Mouse (Mus musculus): ENCODE measurements around the gene Bpi. TPM values are rescaled to one million over a fixed set of nuclear protein-coding genes. Genes with fewer than 3 reads are reported as not detected.
A peak's percentile ranks its signal among the peaks of the same experiment; 100 is the strongest.

Gene Bpi
- polyA plus RNA-seq, 1 experiment from 2014 or later = not detected

DNA sequence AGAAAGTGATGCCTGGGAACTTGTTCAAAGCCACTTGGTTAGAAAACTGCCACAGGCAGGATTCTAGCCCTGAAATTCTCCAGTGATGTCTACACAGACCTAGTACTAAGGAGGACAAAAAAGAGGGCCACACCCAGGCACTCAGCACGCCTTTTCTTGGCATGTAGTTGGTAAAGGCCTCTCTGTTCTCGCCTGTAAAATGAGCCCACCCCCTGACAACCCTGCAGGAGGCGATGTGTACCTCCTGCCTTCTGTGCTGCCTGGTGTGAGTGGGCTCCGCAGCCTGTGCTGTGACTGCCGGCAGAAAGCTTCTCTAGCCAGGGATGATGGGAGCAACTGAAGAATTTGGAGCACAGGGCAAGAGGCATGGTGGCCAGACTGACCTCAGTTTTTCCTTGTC is 50.4 kb downstream of the Bpi start:
- Histone ChIP-seq H3K27me3 (replicated peaks; ENCODE audit: insufficient read depth, low read length) (no peaks in the 10 kb centered on the region), H3K9ac (replicated peaks; ENCODE audit: low read depth) (no peak overlapping the region), H3K4me2 (replicated peaks; ENCODE audit: low read depth, low read length) (no peak overlapping the region), H3K9me3 (ENCODE audit: low read length) (no peaks in the 10 kb centered on the region), H3K4me1 (ENCODE audit: insufficient read depth, low read depth, low read length) (no peaks in the 10 kb centered on the region; the same call in 1 of the 2 replicates), H3K36me3 (ENCODE audit: insufficient read depth, low read length) (no peaks in the 10 kb centered on the region), H3K27ac (ENCODE audit: low read length) (no peak overlapping the region), H3K4me3 (ENCODE audit: low read depth, low read length) (no peak overlapping the region)
- ATAC-seq = 0 out of 2 replicates have a peak, but pooled peaks have one; percentile 8
- no peak for TF ChIP-seq EP300 (IDR thresholded peaks at IDR 0.05)
- TF ChIP-seq CTCF (IDR thresholded peaks at IDR 0.05) = peak; percentile 23
- 44% methylated on average over 5 of the region's 5 CpGs for WGBS
- DNase-seq (ENCODE audit: low spot score) = peak; percentile 33

- Histone ChIP-seq H3K4me1 (ENCODE audit: insufficient read depth, low read depth, low read length) (no peaks in the 10 kb centered on the region), H3K4me3 (ENCODE audit: low read depth, low read length) (no peak overlapping the region), H3K4me2 (replicated peaks; ENCODE audit: low read depth, low read length) (no peak overlapping the region), H3K27me3 (replicated peaks; ENCODE audit: insufficient read depth, low read length) (no peaks in the 10 kb centered on the region), H3K27ac (ENCODE audit: low read length) (no peak overlapping the region), H3K9ac (replicated peaks; ENCODE audit: low read depth) (no peak overlapping the region), H3K9me3 (ENCODE audit: low read length) (no peaks in the 10 kb centered on the region), H3K36me3 (ENCODE audit: insufficient read depth, low read length) (no peaks in the 10 kb centered on the region)
- no peak for ATAC-seq
- TF ChIP-seq CTCF (IDR thresholded peaks at IDR 0.05) (no peak), EP300 (IDR thresholded peaks at IDR 0.05) (no peak)
- DNase-seq (ENCODE audit: low spot score) = peak; percentile 4
- WGBS = 64% methylated on average over 1 of the region's 1 CpGs
Measured at GRCm38 (mm10) chr2:158313089-158313488, 55.2 kb downstream of the Bpi start.

DNA sequence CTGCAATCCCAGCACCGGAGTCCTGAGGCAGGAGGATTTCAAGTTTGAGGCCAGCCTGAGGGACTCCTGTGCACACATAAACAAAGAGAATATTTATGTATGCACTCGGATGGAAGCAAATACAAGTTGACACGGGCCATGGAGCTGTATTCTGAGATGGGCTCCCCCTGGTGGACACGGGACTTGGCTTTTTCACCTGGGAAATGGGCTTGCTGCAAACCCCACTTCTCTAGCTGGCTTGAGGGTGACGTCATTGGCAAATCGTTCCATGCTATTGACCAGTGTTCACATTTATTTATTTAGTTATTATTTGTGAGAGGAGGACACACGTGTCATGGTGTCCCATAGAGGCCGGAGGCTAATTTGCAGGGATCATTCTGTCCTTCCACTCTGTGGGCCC is 58.5 kb downstream of the Bpi start:
- Histone ChIP-seq H3K27me3 (replicated peaks; ENCODE audit: insufficient read depth, low read length) (no peaks in the 10 kb centered on the region), H3K9me3 (ENCODE audit: low read length) (no peaks in the 10 kb centered on the region), H3K4me3 (ENCODE audit: low read depth, low read length) (no peak overlapping the region), H3K36me3 (ENCODE audit: insufficient read depth, low read length) (no peaks in the 10 kb centered on the region), H3K9ac (replicated peaks; ENCODE audit: low read depth) (no peak overlapping the region), H3K4me1 (ENCODE audit: insufficient read depth, low read depth, low read length) (no peaks in the 10 kb centered on the region), H3K4me2 (replicated peaks; ENCODE audit: low read depth, low read length) (no peak overlapping the region), H3K27ac (ENCODE audit: low read length) (no peak overlapping the region)
- ATAC-seq (no peak), DNase-seq (ENCODE audit: low spot score) (no peak)
- TF ChIP-seq CTCF (IDR thresholded peaks at IDR 0.05) (peak; percentile 44), EP300 (IDR thresholded peaks at IDR 0.05) (no peak)
- 57% methylated on average over 8 of the region's 8 CpGs for WGBS

DNA sequence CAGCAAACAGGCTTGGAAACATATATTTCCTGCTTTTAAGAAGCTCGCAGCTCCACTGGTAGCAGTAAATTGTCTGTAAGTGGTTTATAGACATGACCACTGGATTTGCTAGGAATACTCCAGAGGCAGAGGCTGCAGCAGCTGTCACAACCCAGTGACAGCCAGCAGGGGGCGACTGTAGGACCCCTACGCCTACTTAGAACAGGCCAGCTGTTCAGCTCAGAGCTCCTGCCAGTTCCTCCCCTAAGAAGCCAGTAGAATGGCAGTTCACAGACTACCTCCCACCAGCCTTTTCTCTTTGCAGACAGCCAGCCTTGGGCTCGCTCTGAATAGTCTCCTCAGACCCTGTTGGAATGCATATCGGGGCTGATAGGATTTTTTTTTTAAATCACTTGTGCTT is 59.1 kb downstream of the Bpi start:
- Histone ChIP-seq H3K4me1 (ENCODE audit: insufficient read depth, low read depth, low read length) (no peaks in the 10 kb centered on the region), H3K9ac (replicated peaks; ENCODE audit: low read depth) (no peak overlapping the region), H3K4me3 (ENCODE audit: low read depth, low read length) (no peak overlapping the region), H3K27me3 (replicated peaks; ENCODE audit: insufficient read depth, low read length) (no peaks in the 10 kb centered on the region), H3K36me3 (ENCODE audit: insufficient read depth, low read length) (no peaks in the 10 kb centered on the region), H3K9me3 (ENCODE audit: low read length) (no peaks in the 10 kb centered on the region), H3K4me2 (replicated peaks; ENCODE audit: low read depth, low read length) (no peak overlapping the region), H3K27ac (ENCODE audit: low read length) (no peak overlapping the region)
- no peak for TF ChIP-seq EP300 (IDR thresholded peaks at IDR 0.05)
- TF ChIP-seq CTCF (IDR thresholded peaks at IDR 0.05) = peak; percentile 77
- DNase-seq (ENCODE audit: low spot score) = peak; percentile 81
- 19% methylated on average over 5 of the region's 5 CpGs for WGBS
- ATAC-seq = peak; percentile 62

DNA sequence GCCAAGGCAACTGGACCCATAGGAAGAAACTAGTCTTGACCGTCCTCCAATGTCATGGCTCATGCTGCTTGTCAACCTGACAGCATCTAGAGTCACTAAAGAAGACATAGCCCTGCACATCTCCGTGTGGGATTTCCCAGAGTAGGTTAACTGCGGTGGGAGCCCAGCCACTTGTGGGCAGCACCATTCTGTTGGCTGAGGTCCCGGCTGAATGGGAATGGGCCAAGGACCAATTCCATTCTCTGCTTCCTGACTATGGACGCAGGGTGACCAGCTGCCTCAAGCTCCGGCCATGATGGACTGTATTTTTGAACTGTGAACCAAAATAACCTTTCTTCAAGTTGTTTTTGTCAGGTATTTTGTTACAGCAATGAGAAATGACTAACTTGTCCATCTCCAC is 63.7 kb downstream of the Bpi start:
- Histone ChIP-seq H3K36me3 (ENCODE audit: insufficient read depth, low read length) (no peaks in the 10 kb centered on the region), H3K9me3 (ENCODE audit: low read length) (no peaks in the 10 kb centered on the region), H3K4me1 (ENCODE audit: insufficient read depth, low read depth, low read length) (no peaks in the 10 kb centered on the region), H3K9ac (replicated peaks; ENCODE audit: low read depth) (no peak overlapping the region), H3K27ac (ENCODE audit: low read length) (no peak overlapping the region), H3K4me2 (replicated peaks; ENCODE audit: low read depth, low read length) (no peak overlapping the region), H3K27me3 (replicated peaks; ENCODE audit: insufficient read depth, low read length) (no peaks in the 10 kb centered on the region), H3K4me3 (ENCODE audit: low read depth, low read length) (no peak overlapping the region)
- 91% methylated on average over 6 of the region's 6 CpGs for WGBS
- DNase-seq (ENCODE audit: low spot score) (no peak), ATAC-seq (no peak)
- no peak for TF ChIP-seq EP300 (IDR thresholded peaks at IDR 0.05)
- TF ChIP-seq CTCF (IDR thresholded peaks at IDR 0.05) = no peak

DNA sequence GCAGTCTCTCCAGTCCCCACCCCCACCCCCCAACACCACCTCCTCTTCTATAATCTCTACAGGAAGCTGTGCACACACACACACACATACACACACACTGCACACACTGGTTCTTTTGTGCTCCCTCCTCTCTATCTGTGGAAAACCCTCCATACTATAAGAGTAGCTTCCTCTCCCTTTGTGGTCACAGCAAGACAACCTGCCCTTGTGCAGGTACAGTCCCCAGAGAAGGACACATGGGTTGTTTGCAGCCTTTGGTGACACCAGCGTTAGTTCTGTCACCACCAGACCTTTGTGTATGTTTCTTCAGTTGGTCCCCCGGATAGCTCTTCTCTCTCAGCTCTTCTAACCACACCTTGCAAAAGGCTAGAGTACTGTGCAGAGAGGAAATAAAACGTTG is 65.0 kb downstream of the Bpi start:
- Histone ChIP-seq H3K27ac (ENCODE audit: low read length) (no peak overlapping the region), H3K4me1 (ENCODE audit: insufficient read depth, low read depth, low read length) (no peaks in the 10 kb centered on the region), H3K9ac (replicated peaks; ENCODE audit: low read depth) (no peak overlapping the region), H3K4me2 (replicated peaks; ENCODE audit: low read depth, low read length) (no peak overlapping the region), H3K9me3 (ENCODE audit: low read length) (no peaks in the 10 kb centered on the region), H3K4me3 (ENCODE audit: low read depth, low read length) (no peak overlapping the region), H3K27me3 (replicated peaks; ENCODE audit: insufficient read depth, low read length) (no peaks in the 10 kb centered on the region), H3K36me3 (ENCODE audit: insufficient read depth, low read length) (no peaks in the 10 kb centered on the region)
- DNase-seq (ENCODE audit: low spot score) (no peak), ATAC-seq (no peak)
- WGBS = 39% methylated on average over 3 of the region's 3 CpGs
- TF ChIP-seq EP300 (IDR thresholded peaks at IDR 0.05) (no peak), CTCF (IDR thresholded peaks at IDR 0.05) (no peak)

Data from lung, postnatal 0 days (tissue).